Mouse (Mus musculus) liver, adult 2 months (tissue): ENCODE data around the gene Atp9a. TPM values are rescaled to one million over a fixed set of nuclear protein-coding genes. Genes with fewer than 3 reads are reported as not detected.

Source experiments
- DNase-seq: peaks from one replicate; pipeline ENCODE4 v3.0.0-alpha.2; 2011; ENCODE audit warnings: low read depth, low spot score; ENCODE audit errors: extremely low read depth
- H3K27ac ChIP-seq: fragments of 200-500 bp; replicated peaks from 2 replicates; pipeline ENCODE4 v1.5.1; 2012; ENCODE audit warnings: low read depth, mild to moderate bottlenecking, control low read depth, inconsistent platforms, low read length; ENCODE audit not compliant: insufficient read depth
- H3K27me3 ChIP-seq: fragments of 200-500 bp; 2 replicates; pipeline ENCODE4 v1.6.1; 2012; ENCODE audit warnings: mild to moderate bottlenecking, moderate library complexity, low read length, inconsistent platforms; ENCODE audit not compliant: control insufficient read depth, insufficient read depth
- H3K36me3 ChIP-seq: fragments of 200-500 bp; 2 replicates; pipeline ENCODE4 v1.6.1; 2012; ENCODE audit warnings: low read length, inconsistent platforms; ENCODE audit not compliant: control insufficient read depth, insufficient read depth
- H3K4me1 ChIP-seq: fragments of 200-500 bp; 2 replicates; pipeline ENCODE4 v1.6.1; 2011; ENCODE audit warnings: low read length; ENCODE audit not compliant: control insufficient read depth, insufficient read depth
- H3K4me3 ChIP-seq: fragments of 200-500 bp; 2 replicates; pipeline ENCODE4 v1.5.1; 2011; ENCODE audit warnings: low read depth, mild to moderate bottlenecking, control low read depth, low read length, moderate library complexity; ENCODE audit not compliant: insufficient read depth
- H3K79me2 ChIP-seq: fragments of 200-500 bp; 2 replicates; pipeline ENCODE4 v1.6.1; 2012; ENCODE audit warnings: inconsistent platforms, mild to moderate bottlenecking, low read length, moderate library complexity; ENCODE audit not compliant: control insufficient read depth, insufficient read depth
- H3K9ac ChIP-seq: fragments of 200-500 bp; 2 replicates; pipeline ENCODE4 v1.6.1; 2012; ENCODE audit warnings: low read depth, mild to moderate bottlenecking, control low read depth, inconsistent platforms, low read length
- CTCF ChIP-seq: fragments of 200-500 bp; IDR thresholded peaks from 2 replicates; pipeline ENCODE4 v1.5.1; 2011; ENCODE audit warnings: low read depth, low read length, control low read depth
- POLR2A ChIP-seq: fragments of 200-500 bp; IDR thresholded peaks from 2 replicates; pipeline ENCODE4 v1.6.1; 2011; ENCODE audit warnings: low read length, control low read depth; ENCODE audit not compliant: insufficient read depth; ENCODE audit errors: extremely low read depth
- WGBS: fragments of 180-500 bp; shearing (Covaris S2); methylation state at CpG from one replicate; pipeline ENCODE4 v1.1.7; 2018; 5-methylcytosine and 5-hydroxymethylcytosine counted together
- polyA plus RNA-seq: library from polyadenylated mRNA; depleted of rRNA; stranded (reverse); fragments of >200 nt; gene quantifications from 2 replicates; pipeline ENCODE4 v1.2.3, GENCODE M21; 2012
- total RNA-seq: library from RNA; depleted of rRNA; stranded (reverse); fragments of >200 nt; gene quantifications from 2 replicates; pipeline ENCODE4 v1.2.3, GENCODE M21; 2014

Atp9a gene
- total and polyA plus RNA-seq, 2 experiments: 33.7 to 49.3 TPM

DNA sequence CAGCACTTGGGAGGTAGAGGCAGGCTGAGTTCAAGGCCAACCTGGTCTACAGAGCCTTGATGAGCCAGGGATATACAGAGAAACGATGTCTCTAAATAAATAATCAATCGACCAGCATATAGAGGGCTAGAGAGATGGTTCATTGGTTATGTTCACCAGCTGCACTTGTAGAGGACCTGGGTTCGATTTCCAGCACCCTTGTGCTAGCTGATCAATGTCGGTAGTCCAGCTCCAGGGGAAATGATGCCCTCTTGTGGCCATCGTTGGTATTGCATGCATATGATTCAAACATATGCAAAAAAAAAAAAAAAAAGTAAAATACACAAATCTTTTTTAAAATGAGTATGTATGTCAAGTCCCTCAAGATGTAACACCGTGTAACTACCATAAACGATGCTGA, 440 bp upstream of the Atp9a start:
- Histone ChIP-seq H3K4me1 (peaks cover 5% of the 10 kb centered on the region), H3K79me2 (no peaks in the 10 kb centered on the region; the same call in 1 of the 2 replicates), H3K9ac (no peak overlapping the region), H3K36me3 (no peaks in the 10 kb centered on the region), H3K27ac (no peak overlapping the region), H3K27me3 (no peaks in the 10 kb centered on the region), H3K4me3 (no peak overlapping the region)
- WGBS: 13% methylated on average over 7 of the region's 7 CpGs
- no peak for DNase-seq
- no peak for TF ChIP-seq POLR2A
- peak; percentile 61 for TF ChIP-seq CTCF

DNA sequence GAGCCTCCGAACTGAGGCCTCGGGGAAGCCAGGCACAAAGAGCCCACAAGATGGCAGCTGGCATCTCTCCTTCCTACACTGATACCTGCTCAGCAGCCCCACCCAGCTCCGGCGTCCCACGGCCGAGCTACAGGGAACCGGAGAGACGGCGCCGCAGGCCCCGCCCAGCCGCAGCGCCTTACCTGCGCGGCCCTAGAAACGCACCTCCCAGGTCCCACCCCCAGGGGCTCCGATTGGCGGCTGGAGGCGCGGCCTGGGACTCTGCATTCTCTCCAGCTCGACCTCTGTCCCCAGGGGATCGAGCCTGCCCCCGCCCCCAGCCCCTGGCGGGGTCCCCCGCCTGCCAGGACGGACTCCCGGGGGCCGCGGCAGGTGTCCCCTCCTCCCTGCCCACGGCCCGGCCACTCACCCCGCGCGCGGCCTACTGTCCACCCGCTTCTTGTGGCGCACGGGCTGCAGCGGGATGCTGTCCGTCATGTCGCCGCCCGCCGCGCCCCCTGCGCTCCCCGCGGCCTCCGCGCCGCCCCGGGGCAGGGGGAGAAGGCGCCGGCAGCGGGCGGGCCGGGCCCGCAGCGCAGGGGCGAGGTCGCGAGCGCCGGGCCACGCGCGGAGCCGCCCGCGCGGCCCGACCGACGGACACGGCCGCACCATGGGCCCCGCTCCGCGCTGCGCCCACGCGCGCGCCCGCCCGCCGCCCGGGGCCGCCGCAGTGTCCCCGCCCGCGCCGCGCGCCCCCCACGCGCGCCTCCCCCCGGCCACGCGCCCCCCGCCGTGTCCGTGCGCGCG, 743 bp downstream of the Atp9a start:
- Histone ChIP-seq H3K4me3 (peak overlapping the region; percentile 86), H3K4me1 (peaks cover 6% of the 10 kb centered on the region), H3K9ac (peak overlapping the region; percentile 94), H3K79me2 (no peaks in the 10 kb centered on the region; the same call in 1 of the 2 replicates), H3K27ac (peak overlapping the region; percentile 77), H3K27me3 (no peaks in the 10 kb centered on the region), H3K36me3 (no peaks in the 10 kb centered on the region)
- DNase-seq: peak; percentile 77
- 13% methylated on average over 99 of the region's 108 CpGs for WGBS
- peak; percentile 12; the same call in 1 of the 2 replicates for TF ChIP-seq CTCF
- TF ChIP-seq POLR2A: 0 out of 2 replicates have a peak, but pooled peaks have one; percentile 33

DNA sequence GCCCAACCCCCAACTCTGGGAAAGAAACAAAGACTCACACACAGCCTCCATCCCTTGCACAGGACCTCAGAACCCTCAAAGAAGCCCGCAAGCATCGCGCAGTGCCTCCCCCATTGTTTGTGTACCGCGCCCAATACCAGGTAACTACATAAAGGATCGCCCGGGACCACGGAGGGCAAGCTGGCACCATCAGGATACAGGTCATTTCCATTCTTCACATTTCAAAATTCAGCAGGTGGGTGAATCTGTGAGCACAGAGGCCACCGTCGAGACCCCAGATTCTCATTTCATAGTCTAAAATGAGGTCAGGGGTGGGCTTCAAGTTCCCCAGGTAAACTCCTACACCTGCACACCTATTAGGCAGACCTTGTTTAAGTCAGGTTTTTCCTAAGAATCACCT, 1.7 kb downstream of the Atp9a start:
- Histone ChIP-seq H3K36me3 (no peaks in the 10 kb centered on the region), H3K27me3 (no peaks in the 10 kb centered on the region), H3K4me1 (peaks cover 7% of the 10 kb centered on the region), H3K4me3 (no peak overlapping the region), H3K9ac (no peak overlapping the region; the same call in 1 of the 2 replicates), H3K27ac (no peak overlapping the region; the same call in 1 of the 2 replicates), H3K79me2 (no peaks in the 10 kb centered on the region; the same call in 1 of the 2 replicates)
- no peak for DNase-seq
- TF ChIP-seq POLR2A (no peak), CTCF (no peak)
- WGBS: 88% methylated on average over 10 of the region's 10 CpGs

DNA sequence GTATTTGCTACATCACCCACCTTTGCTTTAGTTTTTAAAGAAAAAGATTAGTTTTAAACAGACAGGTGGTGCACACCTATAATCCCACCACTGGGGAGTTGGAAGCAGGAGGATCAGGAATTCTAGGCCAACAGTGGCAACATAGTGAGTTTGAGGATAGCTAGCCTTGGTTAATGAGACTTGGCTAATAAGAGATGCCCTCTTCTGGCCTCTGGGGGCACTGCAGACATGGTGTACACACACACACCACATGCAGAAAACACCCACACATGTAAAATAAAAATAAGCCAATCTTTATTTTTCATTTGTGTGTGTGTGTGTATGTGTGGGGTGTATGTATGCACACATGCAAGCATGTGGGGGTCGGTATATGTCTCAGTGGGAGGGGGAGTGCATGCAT, 3.4 kb downstream of the Atp9a start:
- Histone ChIP-seq H3K79me2 (no peaks in the 10 kb centered on the region; the same call in 1 of the 2 replicates), H3K36me3 (no peaks in the 10 kb centered on the region), H3K27ac (no peak overlapping the region), H3K4me1 (peaks cover 13% of the 10 kb centered on the region), H3K4me3 (no peak overlapping the region), H3K27me3 (no peaks in the 10 kb centered on the region), H3K9ac (no peak overlapping the region)
- DNase-seq: no peak
- WGBS: 97% methylated on average over 1 of the region's 1 CpGs
- no peak for TF ChIP-seq POLR2A
- no peak for TF ChIP-seq CTCF

GRCm38 (mm10) chr2:168737878-168738277, 4.3 kb downstream of the Atp9a start:
- Histone ChIP-seq H3K79me2 (no peaks in the 10 kb centered on the region; the same call in 1 of the 2 replicates), H3K4me1 (peaks cover 15% of the 10 kb centered on the region), H3K27me3 (no peaks in the 10 kb centered on the region), H3K9ac (peak overlapping the region; percentile 27), H3K36me3 (no peaks in the 10 kb centered on the region), H3K4me3 (peak overlapping the region; percentile 17), H3K27ac (peak overlapping the region; percentile 85)
- 6% methylated on average over 10 of the region's 10 CpGs for WGBS
- TF ChIP-seq POLR2A: no peak
- no peak for TF ChIP-seq CTCF
- DNase-seq: peak; percentile 96

DNA sequence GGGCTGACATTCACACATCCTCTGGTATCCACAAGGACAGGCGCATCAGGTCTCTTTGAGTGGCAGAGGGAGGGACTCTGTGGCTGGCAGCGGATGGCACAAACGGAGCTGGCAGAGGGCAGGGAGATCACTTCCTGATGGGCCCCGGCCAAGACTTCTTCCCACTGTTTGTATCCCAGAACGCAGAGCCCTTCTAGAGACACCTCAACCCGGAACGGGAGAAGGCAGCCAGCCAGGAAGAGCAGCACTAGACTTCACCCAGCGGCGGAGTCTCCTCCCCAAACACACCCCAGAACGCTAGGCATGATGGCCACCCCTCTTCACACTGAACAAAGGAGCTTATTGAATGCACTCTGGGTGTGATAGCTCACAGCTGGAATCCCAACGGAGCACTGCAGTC, 8.2 kb downstream of the Atp9a start:
- peak overlapping the region; percentile 2; the same call in 1 of the 2 replicates for H3K4me3 ChIP-seq
- WGBS: 10% methylated on average over 11 of the region's 11 CpGs
- H3K4me1 ChIP-seq: peaks cover 22% of the 10 kb centered on the region
- H3K79me2 ChIP-seq: peaks cover 6% of the 10 kb centered on the region; the same call in 1 of the 2 replicates
- peak; percentile 79 for DNase-seq
- TF ChIP-seq CTCF (no peak), POLR2A (no peak)
- peak overlapping the region; percentile 43 for H3K27ac ChIP-seq
- 0 out of 2 replicates have a peak overlapping the region, but pooled peaks have one; percentile 22 for H3K9ac ChIP-seq
- no peaks in the 10 kb centered on the region for H3K27me3 ChIP-seq
- no peaks in the 10 kb centered on the region for H3K36me3 ChIP-seq
